Mouse (Mus musculus): ENCODE data around the gene Garem2. TPM values are rescaled to one million over a fixed set of nuclear protein-coding genes. Genes with fewer than 3 reads are reported as not detected.

The Garem2 gene
- polyA plus RNA-seq, 1 experiment = 0.03 TPM

- H3K36me3 ChIP-seq (ENCODE audit: control insufficient read depth, insufficient read depth, low read length) = no peaks in the 10 kb centered on the region
- no peak overlapping the region for H3K4me3 ChIP-seq (ENCODE audit: low read depth, low read length)
- TF ChIP-seq CTCF (IDR thresholded peaks at IDR 0.05; ENCODE audit: extremely low read depth, insufficient read length, insufficient replicate concordance, low read depth, low read length) (no peak), POLR2A (IDR thresholded peaks at IDR 0.05; ENCODE audit: low read depth, low read length) (no peak)
- H3K27ac ChIP-seq (ENCODE audit: insufficient read depth, low read depth, low read length) = no peak overlapping the region
- H3K27me3 ChIP-seq (ENCODE audit: control insufficient read depth, insufficient read depth, low read length) = peaks cover 23% of the 10 kb centered on the region
- peaks cover 6% of the 10 kb centered on the region for H3K4me1 ChIP-seq (ENCODE audit: control insufficient read depth, insufficient read depth, insufficient read length, low read length)
- 22% methylated on average over 18 of the region's 18 CpGs for WGBS
Observed at GRCm38 (mm10) chr5:30111126-30111525, 6.2 kb downstream of the Garem2 start.

- H3K27me3 ChIP-seq (ENCODE audit: control insufficient read depth, insufficient read depth, low read length) = peaks cover 17% of the 10 kb centered on the region
- H3K4me3 ChIP-seq (ENCODE audit: low read depth, low read length) = no peak overlapping the region
- TF ChIP-seq POLR2A (IDR thresholded peaks at IDR 0.05; ENCODE audit: low read depth, low read length) = no peak
- TF ChIP-seq CTCF (IDR thresholded peaks at IDR 0.05; ENCODE audit: extremely low read depth, insufficient read length, insufficient replicate concordance, low read depth, low read length) = no peak
- H3K36me3 ChIP-seq (ENCODE audit: control insufficient read depth, insufficient read depth, low read length) = no peaks in the 10 kb centered on the region
- 66% methylated on average over 3 of the region's 3 CpGs for whole genome bisulfite sequencing
- peaks cover 6% of the 10 kb centered on the region for H3K4me1 ChIP-seq (ENCODE audit: control insufficient read depth, insufficient read depth, insufficient read length, low read length)
- H3K27ac ChIP-seq (ENCODE audit: insufficient read depth, low read depth, low read length) = no peak overlapping the region
Observed at GRCm38 (mm10) chr5:30111771-30112170, 6.8 kb downstream of the Garem2 start.

GRCm38 (mm10) chr5:30112533-30113068 lies 7.6 kb downstream of the Garem2 start:
- WGBS = 31% methylated on average over 3 of the region's 3 CpGs
- Histone ChIP-seq H3K36me3 (ENCODE audit: control insufficient read depth, insufficient read depth, low read length) (no peaks in the 10 kb centered on the region), H3K27me3 (ENCODE audit: control insufficient read depth, insufficient read depth, low read length) (peaks cover 17% of the 10 kb centered on the region), H3K27ac (ENCODE audit: insufficient read depth, low read depth, low read length) (no peak overlapping the region), H3K4me3 (ENCODE audit: low read depth, low read length) (no peak overlapping the region), H3K4me1 (ENCODE audit: control insufficient read depth, insufficient read depth, insufficient read length, low read length) (peaks cover 6% of the 10 kb centered on the region)
- peak; percentile 38; the same call in 1 of the 2 replicates for TF ChIP-seq CTCF (IDR thresholded peaks at IDR 0.05; ENCODE audit: extremely low read depth, insufficient read length, insufficient replicate concordance, low read depth, low read length)
- TF ChIP-seq POLR2A (IDR thresholded peaks at IDR 0.05; ENCODE audit: low read depth, low read length) = no peak

- H3K27ac ChIP-seq (ENCODE audit: insufficient read depth, low read depth, low read length) = no peak overlapping the region
- H3K36me3 ChIP-seq (ENCODE audit: control insufficient read depth, insufficient read depth, low read length) = peaks cover 10% of the 10 kb centered on the region
- TF ChIP-seq CTCF (IDR thresholded peaks at IDR 0.05; ENCODE audit: extremely low read depth, insufficient read length, insufficient replicate concordance, low read depth, low read length) = no peak
- no peak for TF ChIP-seq POLR2A (IDR thresholded peaks at IDR 0.05; ENCODE audit: low read depth, low read length)
- peak overlapping the region; percentile 57 for H3K4me3 ChIP-seq (ENCODE audit: low read depth, low read length)
- peaks cover 14% of the 10 kb centered on the region for H3K27me3 ChIP-seq (ENCODE audit: control insufficient read depth, insufficient read depth, low read length)
- H3K4me1 ChIP-seq (ENCODE audit: control insufficient read depth, insufficient read depth, insufficient read length, low read length) = peaks cover 6% of the 10 kb centered on the region
- 2% methylated on average over 103 of the region's 103 CpGs for WGBS
Observed at GRCm38 (mm10) chr5:30113881-30114760, 9.2 kb downstream of the Garem2 start.

GRCm38 (mm10) chr5:30114761-30115140 lies 9.8 kb downstream of the Garem2 start:
- 2% methylated on average over 28 of the region's 28 CpGs for WGBS
- peak overlapping the region; percentile 57 for H3K4me3 ChIP-seq (ENCODE audit: low read depth, low read length)
- H3K27ac ChIP-seq (ENCODE audit: insufficient read depth, low read depth, low read length) = no peak overlapping the region
- TF ChIP-seq CTCF (IDR thresholded peaks at IDR 0.05; ENCODE audit: extremely low read depth, insufficient read length, insufficient replicate concordance, low read depth, low read length) = no peak
- TF ChIP-seq POLR2A (IDR thresholded peaks at IDR 0.05; ENCODE audit: low read depth, low read length) = no peak
- peaks cover 6% of the 10 kb centered on the region for H3K4me1 ChIP-seq (ENCODE audit: control insufficient read depth, insufficient read depth, insufficient read length, low read length)
- H3K27me3 ChIP-seq (ENCODE audit: control insufficient read depth, insufficient read depth, low read length) = peaks cover 14% of the 10 kb centered on the region
- H3K36me3 ChIP-seq (ENCODE audit: control insufficient read depth, insufficient read depth, low read length) = peaks cover 16% of the 10 kb centered on the region

- Histone ChIP-seq H3K4me1 (ENCODE audit: control insufficient read depth, insufficient read depth, insufficient read length, low read length) (peaks cover 11% of the 10 kb centered on the region), H3K36me3 (ENCODE audit: control insufficient read depth, insufficient read depth, low read length) (peaks cover 24% of the 10 kb centered on the region), H3K27me3 (ENCODE audit: control insufficient read depth, insufficient read depth, low read length) (peaks cover 14% of the 10 kb centered on the region), H3K27ac (ENCODE audit: insufficient read depth, low read depth, low read length) (no peak overlapping the region), H3K4me3 (ENCODE audit: low read depth, low read length) (no peak overlapping the region)
- TF ChIP-seq POLR2A (IDR thresholded peaks at IDR 0.05; ENCODE audit: low read depth, low read length) (no peak), CTCF (IDR thresholded peaks at IDR 0.05; ENCODE audit: extremely low read depth, insufficient read length, insufficient replicate concordance, low read depth, low read length) (no peak)
- 75% methylated on average over 10 of the region's 10 CpGs for WGBS
Observed at GRCm38 (mm10) chr5:30115718-30116117, 10.8 kb downstream of the Garem2 start.

- Histone ChIP-seq H3K27ac (ENCODE audit: insufficient read depth, low read depth, low read length) (no peak overlapping the region), H3K4me3 (ENCODE audit: low read depth, low read length) (no peak overlapping the region), H3K4me1 (ENCODE audit: control insufficient read depth, insufficient read depth, insufficient read length, low read length) (peaks cover 11% of the 10 kb centered on the region), H3K36me3 (ENCODE audit: control insufficient read depth, insufficient read depth, low read length) (peaks cover 46% of the 10 kb centered on the region), H3K27me3 (ENCODE audit: control insufficient read depth, insufficient read depth, low read length) (peaks cover 14% of the 10 kb centered on the region)
- TF ChIP-seq CTCF (IDR thresholded peaks at IDR 0.05; ENCODE audit: extremely low read depth, insufficient read length, insufficient replicate concordance, low read depth, low read length) (no peak), POLR2A (IDR thresholded peaks at IDR 0.05; ENCODE audit: low read depth, low read length) (no peak)
- WGBS = 87% methylated on average over 1 of the region's 1 CpGs
Observed at GRCm38 (mm10) chr5:30118018-30118417, 13.1 kb downstream of the Garem2 start.
